Mouse (Mus musculus) heart, embryonic 10.5 days (tissue): ENCODE data around the gene Arl4a. TPM values are rescaled to one million over a fixed set of nuclear protein-coding genes. Genes with fewer than 3 reads are reported as not detected.
A peak's percentile ranks its signal among the peaks of the same experiment; 100 is the strongest.

Experiments used
- DNase-seq: peaks from one replicate; pipeline ENCODE4 v3.0.0-alpha.2; 2017; ENCODE audit warnings: low spot score
- H3K27ac ChIP-seq: fragments of 300-500 bp; sonication (generic); 2 replicates; pipeline ENCODE4 v1.5.1; 2016; ENCODE audit warnings: mild to moderate bottlenecking
- H3K27me3 ChIP-seq: fragments of 300-500 bp; sonication (generic); 2 replicates; pipeline ENCODE4 v1.6.1; 2016; ENCODE audit warnings: mild to moderate bottlenecking; ENCODE audit not compliant: poor library complexity, insufficient read depth, severe bottlenecking
- H3K36me3 ChIP-seq: fragments of 300-500 bp; sonication (generic); 2 replicates; pipeline ENCODE4 v1.6.1; 2016; ENCODE audit warnings: mild to moderate bottlenecking, moderate library complexity
- H3K4me1 ChIP-seq: fragments of 300-500 bp; sonication (generic); 2 replicates; pipeline ENCODE4 v1.6.1; 2016; ENCODE audit warnings: mild to moderate bottlenecking
- H3K4me3 ChIP-seq: fragments of 300-500 bp; sonication (generic); 2 replicates; pipeline ENCODE4 v1.5.1; 2016; ENCODE audit warnings: mild to moderate bottlenecking, moderate library complexity
- H3K9me3 ChIP-seq: fragments of 300-500 bp; sonication (generic); 2 replicates; pipeline ENCODE4 v1.6.1; 2016; ENCODE audit warnings: mild to moderate bottlenecking, moderate library complexity
- WGBS: fragments of 180-500 bp; shearing (Covaris S2); methylation state at CpG from one replicate; pipeline ENCODE4 v1.1.7; 2016; 5-methylcytosine and 5-hydroxymethylcytosine counted together
- polyA plus RNA-seq: library from polyadenylated mRNA; unstranded; fragments of >200 nt; fragmentation: Nextera tagmentation; extraction: Ambion mirVana; gene quantifications from 2 replicates; pipeline ENCODE4 v1.2.1, GENCODE M21; 2016

The Arl4a gene
- polyA plus RNA-seq, 1 experiment from 2014 or later, result 31.1 TPM

DNA sequence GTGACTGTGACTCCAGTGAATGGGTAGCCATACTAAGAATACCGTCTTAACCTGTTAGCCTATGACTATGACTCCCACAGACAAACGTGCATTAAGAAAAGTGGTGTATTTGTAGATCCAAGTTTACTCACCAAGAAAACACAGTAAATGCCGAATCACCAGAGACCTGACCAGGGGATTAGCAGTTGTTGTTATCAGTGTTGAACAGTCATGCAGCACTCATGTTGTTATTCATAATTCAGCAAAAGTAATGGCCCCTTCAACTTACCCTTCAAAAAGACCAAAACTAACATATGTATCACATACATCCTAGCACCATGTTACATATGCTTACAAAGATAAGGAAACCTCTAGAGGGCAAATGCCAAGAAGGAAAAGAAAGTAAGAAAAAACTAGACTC is 10.4 kb downstream of the Arl4a start:
- Histone ChIP-seq H3K4me3 (no peak overlapping the region), H3K36me3 (no peaks in the 10 kb centered on the region), H3K9me3 (no peaks in the 10 kb centered on the region), H3K27me3 (no peaks in the 10 kb centered on the region), H3K4me1 (no peaks in the 10 kb centered on the region), H3K27ac (no peak overlapping the region)
- WGBS, result 75% methylated on average over 3 of the region's 3 CpGs
- DNase-seq, result no peak

DNA sequence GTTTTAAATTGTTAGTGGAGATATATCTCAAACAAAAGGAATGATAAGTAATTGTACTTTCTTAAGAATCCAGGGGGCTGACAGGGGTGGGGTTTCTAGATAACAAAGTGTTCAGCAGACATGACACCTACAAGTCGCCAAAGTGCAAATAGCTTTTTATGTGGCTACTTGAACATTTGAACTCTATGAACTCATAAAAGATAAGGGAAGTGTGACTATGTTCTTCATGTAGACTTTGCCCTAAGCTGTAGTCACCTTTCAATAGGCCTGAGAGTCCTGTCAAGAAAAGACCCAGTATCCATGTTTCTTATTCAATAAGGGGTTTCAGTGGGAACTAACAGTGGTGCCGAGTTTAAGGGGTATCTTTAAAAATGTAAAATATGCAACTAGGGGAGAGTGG is 13.9 kb downstream of the Arl4a start:
- DNase-seq, result no peak
- Histone ChIP-seq H3K27me3 (peaks cover 5% of the 10 kb centered on the region; the same call in 1 of the 2 replicates), H3K4me1 (no peaks in the 10 kb centered on the region), H3K4me3 (no peak overlapping the region), H3K27ac (no peak overlapping the region), H3K36me3 (no peaks in the 10 kb centered on the region), H3K9me3 (no peaks in the 10 kb centered on the region)
- 53% methylated on average over 2 of the region's 2 CpGs for WGBS

DNA sequence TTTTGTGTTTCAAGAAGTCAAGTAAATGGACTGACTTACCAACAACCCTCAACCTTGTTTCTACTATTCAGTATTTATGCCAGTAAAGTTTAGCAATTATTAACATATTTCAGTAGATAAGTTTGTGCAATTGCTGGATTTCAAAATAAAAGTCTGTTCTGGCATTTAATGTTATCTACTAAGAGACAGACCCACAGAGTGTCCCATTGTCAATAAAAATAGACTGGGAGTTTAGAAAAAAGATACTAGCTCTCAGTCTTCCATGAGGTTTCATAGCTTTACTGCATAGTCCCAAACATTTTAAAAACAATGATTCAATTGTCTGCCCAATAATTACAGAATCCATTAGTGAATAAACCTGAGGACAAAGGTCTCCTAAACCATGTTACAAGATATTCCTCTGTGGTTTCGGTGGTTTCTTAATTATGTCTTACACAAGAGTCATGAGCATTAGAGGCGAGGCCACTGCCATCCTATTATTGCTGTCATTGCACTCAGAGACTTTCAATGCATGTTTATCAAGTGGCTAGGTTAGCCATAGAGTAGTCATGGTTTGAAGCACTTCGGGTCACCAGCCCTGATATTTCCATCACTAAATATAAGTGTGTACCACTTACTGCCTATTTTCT is 14.7 kb downstream of the Arl4a start:
- Histone ChIP-seq H3K4me3 (no peak overlapping the region), H3K27ac (no peak overlapping the region), H3K4me1 (no peaks in the 10 kb centered on the region), H3K27me3 (peaks cover 6% of the 10 kb centered on the region; the same call in 1 of the 2 replicates), H3K36me3 (no peaks in the 10 kb centered on the region), H3K9me3 (no peaks in the 10 kb centered on the region)
- DNase-seq, result no peak
- WGBS, result 83% methylated on average over 3 of the region's 3 CpGs

DNA sequence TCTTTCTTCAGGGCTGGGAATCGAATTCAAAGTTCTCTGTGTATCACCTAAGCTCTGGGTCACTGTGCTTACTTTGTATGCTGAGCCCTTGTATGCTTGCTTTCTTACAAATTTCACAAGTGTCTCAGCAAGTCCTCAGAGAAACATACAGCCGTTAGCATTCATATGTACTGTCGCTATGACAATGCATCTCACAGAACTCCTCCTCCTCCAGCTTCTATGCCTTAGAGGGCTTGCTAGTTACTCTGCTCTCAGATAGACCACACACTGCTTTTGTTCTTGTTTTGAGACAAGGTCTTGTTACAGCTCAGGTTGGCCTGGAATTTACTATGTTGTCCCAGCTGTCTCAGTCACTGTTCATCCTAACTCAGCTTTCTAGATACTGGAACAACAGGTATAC is 15.5 kb downstream of the Arl4a start:
- H3K27ac ChIP-seq, result no peak overlapping the region
- H3K36me3 ChIP-seq, result no peaks in the 10 kb centered on the region
- DNase-seq, result no peak
- no peaks in the 10 kb centered on the region for H3K4me1 ChIP-seq
- peaks cover 6% of the 10 kb centered on the region; the same call in 1 of the 2 replicates for H3K27me3 ChIP-seq
- H3K9me3 ChIP-seq, result no peaks in the 10 kb centered on the region
- H3K4me3 ChIP-seq, result no peak overlapping the region
- WGBS, result 84% methylated on average over 3 of the region's 3 CpGs

DNA sequence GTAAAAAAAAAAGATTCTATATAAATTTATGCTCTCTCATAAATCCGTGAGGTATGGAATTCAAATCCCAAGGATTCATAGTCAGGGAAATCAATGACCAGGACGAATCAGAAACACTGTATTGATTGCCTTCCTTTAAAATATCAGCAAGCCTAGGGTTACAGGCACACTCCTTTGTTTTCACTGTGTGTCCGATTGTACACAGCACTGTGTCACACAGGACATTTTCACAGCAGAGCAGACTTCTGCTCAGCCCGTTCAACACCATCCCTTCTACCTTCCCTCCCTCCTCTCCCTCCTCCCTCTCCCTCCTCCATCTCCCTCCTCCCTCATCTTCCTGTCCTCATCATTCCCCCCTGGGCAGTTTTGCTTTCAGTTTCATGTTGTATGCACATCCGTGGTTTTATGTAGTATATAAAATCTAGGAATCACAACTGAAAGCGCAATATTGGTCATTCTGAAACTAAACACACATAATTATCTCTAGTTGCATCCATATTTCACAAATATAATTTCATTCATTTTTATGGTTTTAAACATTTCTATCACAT is 19.8 kb downstream of the Arl4a start:
- peaks cover 10% of the 10 kb centered on the region for H3K4me1 ChIP-seq
- no peak for DNase-seq
- 74% methylated on average over 6 of the region's 6 CpGs for WGBS
- H3K4me3 ChIP-seq, result no peak overlapping the region
- no peaks in the 10 kb centered on the region for H3K9me3 ChIP-seq
- no peaks in the 10 kb centered on the region for H3K36me3 ChIP-seq
- H3K27ac ChIP-seq, result no peak overlapping the region
- H3K27me3 ChIP-seq, result peaks cover 6% of the 10 kb centered on the region; the same call in 1 of the 2 replicates

DNA sequence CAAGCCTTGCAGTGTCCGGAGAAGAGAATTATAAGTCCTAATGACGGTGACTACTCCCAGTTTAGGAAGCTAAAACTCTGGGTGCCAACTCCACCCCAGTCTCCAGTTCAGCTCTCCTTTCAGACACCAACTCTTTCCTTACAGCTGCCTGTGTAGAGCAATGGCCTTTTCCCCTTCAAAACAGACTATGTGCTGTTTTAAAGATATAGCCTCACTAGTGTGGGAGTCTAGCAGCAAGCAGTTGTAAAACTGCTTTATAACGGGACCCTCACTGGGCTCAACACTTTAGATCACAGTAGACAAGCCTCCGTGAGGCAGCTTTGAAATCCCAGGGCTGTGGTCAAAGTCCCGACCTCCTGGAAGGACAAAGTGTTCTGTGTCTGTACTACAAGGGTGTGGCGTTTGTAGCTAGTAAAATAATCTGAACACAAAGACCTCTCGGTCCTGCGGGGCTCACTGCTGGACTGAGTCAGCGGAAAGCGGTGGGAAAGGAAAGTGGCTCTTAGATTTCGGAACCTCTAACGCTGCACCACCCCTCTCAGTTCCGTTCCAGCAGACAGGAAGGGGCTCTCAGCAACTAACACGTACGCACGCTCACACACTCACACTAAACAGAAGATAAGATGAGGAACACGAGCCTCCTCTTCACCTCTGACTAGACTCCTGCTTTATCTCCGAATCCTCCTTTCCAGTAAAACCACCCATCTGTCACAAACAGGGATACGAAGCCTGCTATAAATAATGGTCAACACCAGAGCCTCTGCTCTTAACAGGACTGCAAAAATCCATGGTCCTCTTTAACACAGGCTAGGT is 21.0 kb downstream of the Arl4a start:
- Histone ChIP-seq H3K27me3 (peaks cover 6% of the 10 kb centered on the region; the same call in 1 of the 2 replicates), H3K4me3 (peak overlapping the region; percentile 55), H3K27ac (peak overlapping the region; percentile 84), H3K9me3 (no peaks in the 10 kb centered on the region), H3K4me1 (peaks cover 10% of the 10 kb centered on the region), H3K36me3 (no peaks in the 10 kb centered on the region)
- DNase-seq, result peak; percentile 84
- WGBS, result 14% methylated on average over 19 of the region's 19 CpGs

DNA sequence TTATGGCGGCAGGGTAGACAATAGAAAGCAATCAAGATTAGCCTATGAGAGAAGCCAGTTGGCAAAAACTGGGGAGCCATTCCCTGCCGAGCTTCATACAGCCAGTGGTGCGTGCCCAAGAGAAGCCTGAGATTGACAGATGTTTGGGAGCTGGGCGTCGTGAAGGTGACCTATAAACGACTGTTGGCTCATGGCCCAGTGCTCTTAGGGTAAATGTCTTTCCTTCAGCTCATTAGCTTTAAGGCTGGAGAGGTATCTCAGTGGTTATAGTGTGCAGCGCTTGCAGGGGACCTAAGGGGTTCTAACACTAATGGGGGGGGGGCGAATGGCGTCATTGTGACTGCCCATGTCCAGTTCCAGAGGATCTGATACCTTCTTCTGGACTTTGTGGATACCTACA is 21.8 kb downstream of the Arl4a start:
- peaks cover 10% of the 10 kb centered on the region for H3K4me1 ChIP-seq
- no peaks in the 10 kb centered on the region for H3K9me3 ChIP-seq
- no peak overlapping the region for H3K27ac ChIP-seq
- H3K4me3 ChIP-seq, result no peak overlapping the region
- H3K27me3 ChIP-seq, result peaks cover 6% of the 10 kb centered on the region; the same call in 1 of the 2 replicates
- WGBS, result 88% methylated on average over 9 of the region's 9 CpGs
- no peaks in the 10 kb centered on the region for H3K36me3 ChIP-seq
- no peak for DNase-seq

DNA sequence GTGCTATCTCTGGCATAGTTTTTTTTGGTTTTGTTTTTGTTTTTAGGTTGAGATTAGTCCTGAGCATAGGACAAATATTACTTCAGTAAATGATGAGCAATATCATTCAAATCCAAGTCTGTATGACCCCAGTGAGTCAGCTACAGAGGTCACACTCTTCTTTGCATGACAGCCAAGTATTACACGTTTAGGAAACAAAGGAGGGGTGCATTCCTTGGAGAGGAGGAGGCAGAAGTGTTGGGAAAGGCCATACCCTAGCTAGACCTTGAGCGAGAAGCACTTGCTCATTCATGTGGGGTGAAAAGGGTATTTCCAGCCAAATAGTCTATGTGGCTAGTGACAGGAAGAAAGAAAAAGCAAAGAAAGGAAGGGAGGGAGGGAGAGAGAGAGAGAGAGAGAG is 28.0 kb downstream of the Arl4a start:
- no peaks in the 10 kb centered on the region for H3K9me3 ChIP-seq
- 61% methylated on average over 2 of the region's 2 CpGs for WGBS

DNA sequence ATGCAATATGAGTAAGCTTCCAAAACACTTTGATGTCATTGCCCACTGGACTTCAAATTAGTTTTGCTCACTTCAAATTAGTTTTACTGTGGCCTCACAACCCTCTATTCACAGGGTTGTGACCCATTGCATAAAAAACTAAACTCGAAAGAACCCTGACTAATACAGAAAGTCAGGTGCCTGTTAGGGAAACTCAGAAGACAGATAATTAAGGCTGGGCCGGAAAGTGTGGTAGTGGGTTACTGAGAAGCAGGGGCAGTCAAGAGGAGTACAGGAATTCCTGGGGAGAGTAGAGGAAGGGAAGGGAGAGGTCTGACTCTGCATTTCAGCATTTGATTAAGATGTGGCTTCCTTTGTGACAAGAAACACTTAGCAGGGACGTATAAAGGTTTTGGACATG is 29.4 kb downstream of the Arl4a start:
- Histone ChIP-seq H3K4me3 (no peak overlapping the region), H3K27ac (no peak overlapping the region), H3K9me3 (no peaks in the 10 kb centered on the region), H3K4me1 (peaks cover 7% of the 10 kb centered on the region), H3K36me3 (no peaks in the 10 kb centered on the region), H3K27me3 (no peaks in the 10 kb centered on the region)
- no peak for DNase-seq
- WGBS, result 59% methylated on average over 3 of the region's 3 CpGs

More for the DNA sequence above, 28.0 kb downstream of the Arl4a start:
- Histone ChIP-seq H3K27me3 (no peaks in the 10 kb centered on the region), H3K36me3 (no peaks in the 10 kb centered on the region), H3K4me1 (peaks cover 1% of the 10 kb centered on the region), H3K27ac (no peak overlapping the region), H3K4me3 (no peak overlapping the region)
- no peak for DNase-seq

DNA sequence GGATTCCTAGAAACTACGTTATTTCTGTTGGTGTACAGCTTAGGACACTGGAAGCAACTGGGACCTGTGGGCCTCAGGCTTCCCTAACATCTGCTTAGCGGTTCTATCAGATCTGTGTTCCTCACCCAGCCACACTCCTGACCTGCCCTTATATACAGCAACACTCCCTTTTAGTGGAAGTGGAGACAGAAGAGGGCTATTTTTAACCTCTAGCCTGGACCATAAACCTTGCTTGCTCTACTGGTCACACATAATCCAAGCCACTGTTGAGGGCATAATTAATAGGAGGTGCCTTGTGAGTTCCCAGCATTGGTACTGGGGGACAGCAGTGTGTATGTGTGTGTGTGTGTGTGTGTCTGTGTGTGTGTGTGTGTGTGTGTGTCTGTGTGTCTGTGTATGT is 33.1 kb downstream of the Arl4a start:
- peak overlapping the region; percentile 7; the same call in 1 of the 2 replicates for H3K27ac ChIP-seq
- H3K27me3 ChIP-seq, result no peaks in the 10 kb centered on the region
- no peak for DNase-seq
- H3K9me3 ChIP-seq, result no peaks in the 10 kb centered on the region
- WGBS, result 39% methylated on average over 2 of the region's 2 CpGs
- H3K4me1 ChIP-seq, result peaks cover 7% of the 10 kb centered on the region
- H3K36me3 ChIP-seq, result no peaks in the 10 kb centered on the region
- no peak overlapping the region for H3K4me3 ChIP-seq

DNA sequence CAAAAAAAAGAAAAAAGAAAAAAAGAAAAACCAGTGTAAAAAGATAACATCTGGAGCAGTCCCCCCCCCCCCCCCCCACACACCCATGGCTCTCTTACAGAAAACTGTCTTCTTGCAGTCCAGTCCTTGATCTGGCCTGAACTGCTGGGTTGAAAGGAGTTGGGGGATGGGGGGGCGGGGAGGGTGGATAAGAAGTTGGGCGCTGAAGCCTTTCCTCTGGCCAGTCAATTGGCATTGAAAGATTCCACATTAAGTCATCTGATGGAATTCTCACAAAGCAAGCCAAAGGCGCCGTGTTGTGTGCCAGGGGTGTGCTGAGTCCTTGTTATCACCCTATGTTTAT is 39.0 kb downstream of the Arl4a start:
- H3K4me1 ChIP-seq, result no peaks in the 10 kb centered on the region
- 39% methylated on average over 4 of the region's 4 CpGs for WGBS
- peak overlapping the region; percentile 47; the same call in 1 of the 2 replicates for H3K27ac ChIP-seq
- H3K4me3 ChIP-seq, result no peak overlapping the region
- H3K36me3 ChIP-seq, result no peaks in the 10 kb centered on the region
- H3K27me3 ChIP-seq, result no peaks in the 10 kb centered on the region
- no peaks in the 10 kb centered on the region for H3K9me3 ChIP-seq
- no peak for DNase-seq

DNA sequence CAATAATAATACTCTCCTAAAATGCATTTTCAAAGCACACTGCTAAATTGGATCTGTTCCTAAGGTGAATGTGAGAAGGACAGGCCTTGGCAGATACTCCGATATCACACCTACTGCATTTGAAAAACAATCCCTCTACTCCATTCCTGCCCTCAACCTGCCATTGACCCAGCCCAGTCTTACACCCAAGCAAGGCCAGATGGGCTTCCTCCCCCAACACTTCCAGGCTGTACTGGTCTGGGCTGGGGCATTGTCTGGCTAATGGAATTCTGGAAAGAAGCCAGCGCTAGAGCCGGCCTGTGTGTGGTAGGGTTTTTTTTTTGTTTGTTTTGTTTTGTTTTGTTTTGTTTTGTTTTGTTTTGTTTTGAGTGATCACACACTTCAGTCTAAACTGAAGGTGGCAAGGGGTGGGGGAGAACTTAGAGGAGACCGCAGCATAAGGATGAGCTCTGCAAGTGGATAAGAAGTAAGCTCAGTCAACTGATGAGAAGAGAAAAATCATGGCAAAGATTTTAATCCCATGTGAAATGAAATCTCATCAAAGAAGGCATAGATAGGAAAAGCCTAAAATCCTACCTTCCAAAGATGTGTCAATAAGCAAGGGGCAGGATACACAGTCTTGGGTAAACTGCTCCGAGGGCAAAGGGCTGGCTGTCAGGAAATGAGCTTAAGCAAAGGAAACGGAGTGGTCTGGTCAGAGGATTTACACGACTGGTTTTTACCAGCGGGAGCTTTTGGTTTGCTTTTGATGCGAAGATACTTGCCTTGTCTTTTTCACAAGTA is 39.6 kb downstream of the Arl4a start:
- Histone ChIP-seq H3K36me3 (no peaks in the 10 kb centered on the region), H3K27ac (0 out of 2 replicates have a peak overlapping the region, but pooled peaks have one; percentile 52), H3K27me3 (no peaks in the 10 kb centered on the region), H3K9me3 (no peaks in the 10 kb centered on the region), H3K4me3 (no peak overlapping the region), H3K4me1 (no peaks in the 10 kb centered on the region)
- no peak for DNase-seq
- WGBS, result 19% methylated on average over 9 of the region's 9 CpGs

DNA sequence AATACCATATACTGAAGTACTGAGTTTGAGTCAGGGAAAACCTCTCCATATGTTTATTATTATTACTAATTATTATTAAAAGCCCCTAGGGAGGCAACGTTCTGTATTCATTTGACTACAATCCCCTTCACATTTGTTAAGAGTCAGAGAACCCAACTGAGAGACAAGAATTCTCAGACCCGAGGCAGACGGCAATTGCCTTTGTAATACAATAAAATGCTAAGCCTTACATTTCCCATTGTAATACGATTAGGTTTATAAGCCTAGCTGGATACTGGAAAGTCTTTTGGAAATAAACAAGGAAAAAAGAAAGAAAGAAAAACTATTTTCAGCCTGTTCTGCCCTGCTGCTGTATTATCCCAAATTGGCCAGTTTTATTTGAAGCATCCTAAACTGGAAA is 40.2 kb downstream of the Arl4a start:
- no peaks in the 10 kb centered on the region for H3K36me3 ChIP-seq
- H3K9me3 ChIP-seq, result no peaks in the 10 kb centered on the region
- H3K4me1 ChIP-seq, result no peaks in the 10 kb centered on the region
- H3K27ac ChIP-seq, result no peak overlapping the region
- H3K4me3 ChIP-seq, result no peak overlapping the region
- DNase-seq, result no peak
- WGBS, result 50% methylated on average over 4 of the region's 4 CpGs
- no peaks in the 10 kb centered on the region for H3K27me3 ChIP-seq
